Mouse (Mus musculus) megakaryocyte, embryonic 14.5 days (primary cell): ENCODE data around the gene Prim1.

Experiments used
- FLI1 ChIP-seq: IDR thresholded peaks from 2 replicates; pipeline ENCODE4 v1.6.1; 2012; ENCODE audit warnings: low read length, inconsistent platforms, mixed read lengths
- GATA1 ChIP-seq: IDR thresholded peaks from 3 replicates; pipeline ENCODE4 v1.6.1; 2012; ENCODE audit warnings: mixed read lengths, low read length, inconsistent platforms, borderline replicate concordance

- TF ChIP-seq GATA1 (no peak), FLI1 (no peak)
Measured at GRCm38 (mm10) chr10:128030860-128031259, 15.9 kb downstream of the Prim1 start.
